Mouse (Mus musculus): ENCODE results near the gene Hes1.

GRCm38 (mm10) chr16:30096475-30096874 is 32.3 kb downstream of the Hes1 start:
- TF ChIP-seq CHD2 (IDR thresholded peaks at IDR 0.05; ENCODE audit: low read depth, low read length) = no peak
- no peak for TF ChIP-seq ZC3H11A (IDR thresholded peaks at IDR 0.05; ENCODE audit: borderline replicate concordance, low read depth, low read length)
- no peak for TF ChIP-seq HCFC1 (IDR thresholded peaks at IDR 0.05; ENCODE audit: borderline replicate concordance, insufficient read depth, low read length)
